Mouse (Mus musculus) urinary bladder, postnatal 10 days (tissue): ENCODE measurements around the gene Bpifb9a.
"Not testable (repeated sequence)": the region's sequence is repeated elsewhere in the genome, so short reads cannot be mapped to it uniquely, and the experiment has no call there.

Experiments
- DNase-seq: peaks from one replicate; pipeline ENCODE4 v3.0.0; 2022; ENCODE audit warnings: low spot score

Bpifb9a gene

DNA sequence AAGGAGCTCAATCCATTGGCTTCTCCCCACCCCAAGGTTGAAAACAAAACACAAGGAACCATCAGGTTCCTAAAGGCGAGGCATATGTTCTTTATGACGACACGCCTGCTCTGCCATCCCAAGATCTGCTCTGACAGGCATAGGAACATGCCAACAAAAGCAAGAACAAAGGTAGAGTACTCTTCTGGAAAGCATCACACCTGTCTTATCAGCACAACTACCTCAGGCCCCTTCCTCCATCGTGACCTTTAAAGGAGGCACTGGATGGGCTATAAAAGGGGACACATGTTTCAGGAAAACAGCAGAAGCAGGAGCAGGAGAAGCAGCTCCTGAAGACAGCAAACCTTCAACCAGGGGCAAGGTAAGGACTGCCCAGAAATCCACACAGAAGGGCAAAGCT lies 49.3 kb downstream of the Bpifb9a start, which contains the start of gene Bpifb9b:
Bpifb9b (plus strand) TSS at position 301 of the 400 bp plus-strand sequence.
- DNase-seq: not testable (repeated sequence)

DNA sequence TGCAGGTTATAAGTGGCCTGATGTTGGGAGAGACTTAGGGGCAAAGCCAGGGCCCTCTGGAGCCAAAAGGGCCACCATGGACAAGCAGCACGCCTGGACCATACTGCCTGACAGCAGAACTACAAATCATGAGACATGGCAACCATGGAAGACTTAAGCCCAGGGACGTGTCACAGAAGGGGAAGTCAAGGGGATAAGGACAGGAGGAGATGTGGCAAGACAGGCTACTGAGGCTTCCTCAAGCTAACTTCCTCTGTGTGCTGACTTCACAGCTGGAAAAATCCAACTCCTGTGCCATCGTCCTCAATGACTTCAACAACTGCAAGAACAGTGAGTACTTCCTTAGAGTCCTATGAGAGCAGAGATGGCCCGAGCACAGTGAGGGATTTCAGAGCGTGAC lies 56.1 kb downstream of the Bpifb9a start:
- not testable (repeated sequence) for DNase-seq
